Mouse (Mus musculus) gastrocnemius, postnatal 36 days (tissue): ENCODE data around the gene P4ha2. TPM values are rescaled to one million over a fixed set of nuclear protein-coding genes. Genes with fewer than 3 reads are reported as not detected.
A peak's percentile ranks its signal among the peaks of the same experiment; 100 is the strongest.

ENCODE experiments used
- DNase-seq, 2 experiments: peaks; one replicate each; pipeline ENCODE4 v3.0.0; 2022
- intact Hi-C: fragments of 180-260 bp; cut with DNase I; formaldehyde crosslinking; loops from one replicate; pipeline ENCODE4 v1.15.1; 2025
- total RNA-seq, 2 experiments: library from RNA; stranded (reverse); gene quantifications; 2 replicates each; pipeline ENCODE4 v1.2.3; 2021

Gene P4ha2
- total RNA-seq, 2 experiments from 2014 or later: 23.3 to 31.7 TPM

DNA sequence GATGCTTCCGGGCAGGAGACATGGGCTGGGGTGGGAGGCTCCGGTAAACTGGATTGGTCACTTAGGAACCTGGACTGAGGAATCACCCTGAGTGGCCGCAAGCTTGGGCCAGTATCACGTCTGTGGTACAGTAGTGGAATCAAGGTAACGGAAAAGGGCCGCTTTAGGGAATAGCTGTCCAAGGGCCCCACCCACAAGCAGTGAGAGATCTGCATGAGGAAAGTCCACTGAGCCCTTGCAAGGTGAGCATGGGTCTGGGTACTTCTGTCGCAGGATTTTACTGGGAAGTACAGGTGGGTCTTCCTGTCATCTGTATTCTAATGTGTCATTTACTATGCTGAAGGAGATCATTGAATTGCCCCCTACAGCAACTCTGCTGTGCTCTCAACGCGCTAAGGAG lies 1.8 kb downstream of the P4ha2 start:
- intact Hi-C loops: no loop called here
- DNase-seq: no peak

- intact Hi-C loops: no loop called here
- peak in 1 of 2 experiments; percentile 15 for DNase-seq
These were observed 3.0 kb downstream of the P4ha2 start for GRCm38 (mm10) chr11:54102706-54103449.

DNA sequence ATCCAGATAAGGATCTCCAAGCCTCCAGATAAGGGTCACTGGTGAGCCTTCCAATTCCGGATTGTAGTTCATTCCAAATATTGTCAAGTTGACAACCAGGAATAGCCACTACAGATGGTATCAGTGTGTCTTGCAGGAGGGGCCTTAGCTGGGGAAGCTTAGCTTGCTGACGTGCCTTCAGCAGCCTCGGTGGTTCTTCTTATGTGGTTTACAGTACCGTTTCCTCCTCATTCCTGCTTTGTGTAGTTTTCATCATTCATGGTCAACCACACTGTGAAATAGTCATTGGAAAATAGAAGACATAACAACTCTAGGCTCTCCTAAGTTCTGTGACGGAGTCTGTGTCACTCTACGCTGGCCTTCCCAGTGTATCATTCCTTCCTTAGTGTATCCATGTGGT lies 5.1 kb downstream of the P4ha2 start:
- no peak for DNase-seq
- intact Hi-C loops: no loop called here

GRCm38 (mm10) chr11:54106676-54107075 lies 6.8 kb downstream of the P4ha2 start:
- DNase-seq: no peak

DNA sequence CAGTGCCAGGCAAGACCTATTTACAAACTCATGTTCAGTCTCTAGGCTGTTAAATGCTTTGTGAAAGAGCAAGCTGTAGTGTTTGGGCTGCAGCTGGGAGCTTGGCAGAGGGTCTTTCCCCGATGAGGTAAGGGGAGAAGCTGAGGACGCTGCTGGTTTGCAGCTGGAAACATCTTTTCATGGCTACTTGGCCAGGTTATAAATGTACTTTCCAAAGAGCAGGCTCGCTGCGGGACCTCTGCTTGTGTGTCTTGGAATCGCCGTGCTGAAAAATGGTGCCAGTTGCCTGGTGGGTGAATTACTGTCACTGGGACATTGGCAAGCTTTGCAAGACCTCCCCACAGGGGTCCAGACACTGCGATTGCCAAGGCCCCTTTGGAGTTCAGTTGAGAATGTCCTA lies 7.3 kb downstream of the P4ha2 start:
- intact Hi-C loops: no loop called here
- DNase-seq: peak in 1 of 2 experiments; percentile 39

More at GRCm38 (mm10) chr11:54106676-54107075, 6.8 kb downstream of the P4ha2 start:
- intact Hi-C loops: no loop called here

DNA sequence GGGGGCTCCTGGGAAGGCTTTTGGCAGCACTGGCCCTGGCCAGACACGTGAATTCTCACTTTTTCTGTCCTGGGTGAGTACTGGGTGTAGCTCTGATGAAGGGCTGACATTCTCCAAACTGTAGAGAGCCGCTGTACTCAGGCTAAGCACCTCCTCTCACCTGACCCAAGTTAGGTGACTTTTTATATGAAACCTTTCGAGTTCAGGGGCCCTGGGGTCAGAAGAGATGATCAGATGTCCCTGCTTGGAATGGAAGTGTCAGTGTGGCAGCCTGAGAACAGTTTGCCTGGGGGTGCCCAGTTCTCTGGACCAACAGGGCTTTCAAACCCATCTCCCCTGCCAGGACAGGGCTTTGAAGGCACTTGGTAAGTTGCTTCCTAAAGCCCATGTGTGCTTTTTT lies 8.2 kb downstream of the P4ha2 start:
- DNase-seq: no peak
- intact Hi-C loops: no loop called here

DNA sequence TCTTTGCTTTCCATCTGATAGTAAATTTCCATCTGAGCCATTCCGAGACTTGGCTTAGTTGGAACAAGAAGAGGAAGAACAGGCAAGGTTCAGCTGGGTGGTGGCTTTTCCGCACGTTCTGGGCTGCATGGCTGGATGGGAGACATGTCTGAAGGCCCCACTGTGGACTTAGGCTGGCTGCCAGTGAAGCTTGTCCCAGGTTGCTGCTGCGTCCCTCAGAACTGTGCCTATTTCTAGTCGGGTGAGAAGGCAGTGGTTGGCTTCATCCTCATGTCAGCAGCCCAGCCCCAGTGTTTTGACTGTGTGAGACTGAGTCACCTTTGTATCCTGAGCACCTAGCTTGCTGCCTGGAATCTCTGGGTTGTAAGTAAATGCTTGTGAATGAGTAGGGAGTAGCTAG lies 9.0 kb downstream of the P4ha2 start:
- no peak for DNase-seq

GRCm38 (mm10) chr11:54111291-54111690 lies 11.4 kb downstream of the P4ha2 start:
- DNase-seq: no peak
- intact Hi-C loops: no loop called here

More for the DNA sequence above, 9.0 kb downstream of the P4ha2 start:
- intact Hi-C loops: no loop called here

GRCm38 (mm10) chr11:54111976-54112741 lies 12.3 kb downstream of the P4ha2 start:
- DNase-seq: peak in 1 of 2 experiments; percentile 44
- intact Hi-C loops: no loop called here

GRCm38 (mm10) chr11:54112920-54113319 lies 13.0 kb downstream of the P4ha2 start:
- peak; percentile 90 to 98 for DNase-seq

GRCm38 (mm10) chr11:54113352-54113751 lies 13.5 kb downstream of the P4ha2 start:
- DNase-seq: peak; percentile 30 to 38
- intact Hi-C loops: no loop called here

More at GRCm38 (mm10) chr11:54112920-54113319, 13.0 kb downstream of the P4ha2 start:
- intact Hi-C loops: no loop called here

GRCm38 (mm10) chr11:54114746-54115145 lies 14.9 kb downstream of the P4ha2 start:
- DNase-seq: no peak
- intact Hi-C loops: no loop called here

DNA sequence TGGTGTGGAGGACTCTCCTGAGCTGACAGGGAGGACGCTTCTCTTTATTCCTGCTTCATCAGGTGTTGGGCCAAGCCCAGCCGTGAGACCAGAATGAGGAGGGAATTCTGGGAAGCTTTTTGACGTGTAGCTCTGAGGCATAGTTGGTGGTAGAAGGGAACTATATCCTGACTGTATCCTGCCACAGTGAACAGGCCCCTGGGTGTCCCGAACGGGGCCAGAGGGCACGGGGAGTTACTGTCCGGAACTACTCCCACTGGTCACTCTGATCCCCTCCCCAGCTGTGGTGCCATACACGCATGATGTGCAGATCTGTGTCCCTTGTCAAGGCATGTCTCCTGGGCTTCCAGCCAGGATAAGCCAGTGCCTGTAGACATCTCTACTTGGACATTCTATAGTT lies 15.4 kb downstream of the P4ha2 start:
- intact Hi-C loops: no loop called here

DNA sequence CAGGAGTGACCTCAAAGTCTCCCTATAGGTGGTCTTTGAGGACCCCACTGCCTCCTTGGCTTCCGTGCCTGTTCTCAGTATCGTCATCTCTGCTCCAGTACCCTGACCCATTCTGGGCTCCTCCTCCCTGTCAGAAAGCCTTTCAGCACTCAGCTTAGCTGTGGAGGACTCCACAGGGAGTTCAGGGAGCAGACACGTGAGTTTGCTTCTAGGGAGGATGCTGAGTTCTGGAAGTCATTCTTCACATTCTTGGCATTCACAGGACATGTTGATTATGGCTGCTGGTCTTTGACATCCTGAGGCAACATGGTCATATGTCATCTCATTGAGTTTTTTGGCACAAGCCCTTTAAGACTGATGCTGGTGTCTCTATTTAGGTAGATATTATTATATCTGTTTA lies 16.0 kb downstream of the P4ha2 start:
- DNase-seq: no peak
- intact Hi-C loops: no loop called here

More for the DNA sequence above, 15.4 kb downstream of the P4ha2 start:
- DNase-seq: no peak

DNA sequence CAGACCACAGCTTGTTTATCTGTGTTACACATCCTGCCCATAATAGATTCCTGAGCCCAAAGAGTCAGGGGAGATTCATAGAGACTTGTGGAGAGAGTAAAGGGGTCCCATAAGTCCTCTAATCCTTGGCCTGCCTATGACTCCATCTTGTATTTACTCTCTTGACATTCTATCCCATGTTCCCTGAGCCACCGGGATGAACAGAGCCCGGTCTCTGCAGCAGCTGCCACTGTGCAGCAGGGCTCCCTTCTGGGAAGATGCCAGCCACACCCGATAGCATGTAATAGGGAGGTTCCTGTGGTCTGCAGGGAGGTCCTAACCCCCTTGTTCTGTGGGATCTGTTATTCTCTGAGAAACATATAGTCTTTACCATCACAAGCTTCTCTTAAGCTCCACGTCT lies 16.5 kb downstream of the P4ha2 start:
- intact Hi-C loops: no loop called here
- DNase-seq: no peak

DNA sequence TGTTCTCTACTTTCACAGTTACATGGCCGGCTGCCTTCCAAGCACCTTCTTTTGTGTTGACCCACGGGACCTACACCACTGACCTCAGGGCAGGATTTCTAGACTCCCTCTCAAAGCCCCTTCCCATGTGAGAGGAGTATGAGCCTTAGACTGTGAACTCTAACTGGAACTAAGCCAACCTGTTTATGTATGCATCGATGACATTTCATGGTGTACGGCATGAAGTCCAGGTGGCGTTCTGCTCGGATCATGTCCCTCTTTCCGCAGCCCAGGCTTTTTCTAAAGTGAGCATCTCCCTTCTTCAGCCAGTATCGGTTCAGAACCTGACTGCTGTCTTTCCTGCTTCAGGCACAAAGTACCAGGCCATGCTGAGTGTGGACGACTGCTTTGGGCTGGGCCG lies 17.2 kb downstream of the P4ha2 start:
- intact Hi-C loops: no loop called here

DNA sequence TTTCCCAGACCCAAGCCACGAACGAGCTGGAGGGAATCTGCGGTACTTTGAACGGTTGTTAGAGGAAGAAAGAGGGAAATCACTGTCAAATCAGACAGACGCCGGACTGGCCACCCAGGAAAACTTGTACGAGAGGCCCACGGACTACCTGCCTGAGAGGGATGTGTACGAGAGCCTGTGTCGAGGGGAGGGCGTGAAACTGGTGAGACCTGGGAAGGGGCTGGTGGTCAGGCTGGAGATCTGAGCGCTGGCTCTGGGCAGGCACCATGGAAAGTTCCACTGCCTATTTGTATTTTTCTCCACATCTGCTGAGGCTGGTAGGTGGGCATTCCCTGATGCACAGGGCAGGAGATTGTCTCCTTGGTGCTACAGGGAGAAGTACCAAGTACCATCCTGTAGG lies 19.2 kb downstream of the P4ha2 start:
- intact Hi-C loops: no loop called here
- no peak for DNase-seq

More for the DNA sequence above, 17.2 kb downstream of the P4ha2 start:
- no peak for DNase-seq

GRCm38 (mm10) chr11:54119740-54120360 lies 20.0 kb downstream of the P4ha2 start:
- no peak for DNase-seq
- intact Hi-C loops: no loop called here

DNA sequence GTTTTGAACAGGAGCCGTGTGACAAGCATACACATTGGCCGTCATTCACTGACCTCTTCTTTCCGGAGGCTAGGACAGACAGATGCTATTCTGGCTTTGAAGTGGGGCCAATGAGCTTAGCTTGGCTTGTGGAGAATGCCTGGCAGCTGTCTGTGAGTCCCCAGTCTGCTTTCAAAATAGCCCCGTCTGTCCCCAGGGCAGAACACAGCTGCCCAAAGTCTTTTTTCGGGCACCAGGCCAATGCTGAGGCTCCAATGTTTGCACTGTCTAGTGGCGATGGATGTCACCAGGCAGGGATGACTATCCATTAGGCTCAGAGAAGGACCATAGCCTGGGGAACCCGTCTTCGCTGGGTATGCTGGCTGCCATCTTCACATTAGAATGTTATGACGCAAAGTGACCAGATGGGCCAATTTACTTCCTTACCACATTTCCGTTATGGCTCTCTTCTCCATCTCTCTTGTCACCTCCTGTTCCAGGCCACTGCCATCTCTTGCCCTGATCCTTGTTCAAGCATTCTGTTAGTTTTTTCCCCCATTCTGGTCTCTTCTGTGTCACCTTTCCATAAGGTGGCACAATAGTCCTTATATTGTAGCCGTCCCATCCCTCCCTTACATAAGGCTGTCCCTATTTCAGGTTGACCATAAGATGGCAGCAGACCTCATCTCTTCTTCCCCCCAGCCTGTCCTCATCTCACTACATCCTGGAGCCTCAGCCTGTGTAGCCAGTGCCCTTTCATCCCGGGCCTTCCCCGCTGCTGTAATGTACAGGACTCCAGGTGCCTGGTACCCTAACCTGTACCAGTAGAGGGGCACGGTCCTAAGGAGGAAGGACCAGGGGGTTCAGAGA lies 22.7 kb downstream of the P4ha2 start:
- DNase-seq: peak; percentile 73 to 82
- intact Hi-C loops: no loop called here

DNA sequence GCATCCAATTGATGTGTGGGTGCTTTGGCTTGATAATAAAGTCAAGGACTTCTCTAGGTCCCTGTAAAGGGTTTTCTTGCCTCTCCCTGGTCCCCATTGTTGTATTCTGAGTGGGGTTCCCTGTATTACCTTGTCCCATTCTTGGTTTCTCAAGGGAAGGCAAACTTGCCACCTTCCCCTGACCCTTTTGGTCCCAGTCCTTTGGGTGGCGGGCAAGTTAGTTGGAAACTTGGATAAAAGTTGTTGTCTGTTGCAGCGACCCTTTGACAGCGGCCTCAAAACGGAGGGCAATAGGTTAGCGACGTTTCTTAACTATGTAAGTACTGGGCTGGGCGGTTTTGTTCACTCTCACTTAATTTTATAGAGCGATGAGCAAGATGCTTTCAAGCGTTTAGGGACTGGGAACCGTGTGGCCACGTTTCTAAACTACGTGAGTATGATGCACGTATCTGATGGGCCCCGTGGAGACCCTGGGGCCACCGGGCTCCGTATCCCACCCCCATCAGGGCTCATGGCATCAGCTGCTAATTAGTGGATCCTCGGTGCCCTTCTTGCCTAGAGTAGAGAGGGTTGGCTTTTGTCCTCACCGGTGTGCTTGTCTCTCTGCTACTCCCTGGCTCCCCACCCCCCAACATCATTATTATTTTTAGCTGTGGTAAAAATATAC lies 26.2 kb downstream of the P4ha2 start:
- intact Hi-C loops: no loop called here
- no peak for DNase-seq
